Mouse (Mus musculus) left cerebral cortex, postnatal 10 days (tissue): ENCODE data around the gene Tnrc6c. TPM values are rescaled to one million over a fixed set of nuclear protein-coding genes. Genes with fewer than 3 reads are reported as not detected.
A peak's percentile ranks its signal among the peaks of the same experiment; 100 is the strongest.

Experiments
- DNase-seq, 2 experiments: peaks; one replicate each; pipeline ENCODE4 v3.0.0; 2021 to 2022; ENCODE audit warnings: low spot score in 2 of 2, mixed read lengths in 1 of 2; ENCODE audit errors: extremely low spot score in 1 of 2
- intact Hi-C: fragments of 180-260 bp; cut with DNase I; formaldehyde crosslinking; loops from one replicate; pipeline ENCODE4 v1.15.1; 2025
- total RNA-seq, 2 experiments: library from RNA; stranded (reverse); gene quantifications; 2 replicates each; pipeline ENCODE4 v1.2.3; 2021

Tnrc6c gene
- total RNA-seq, 2 experiments from 2014 or later = 63.5 to 71.0 TPM

GRCm38 (mm10) chr11:117743454-117744030 is 89.5 kb downstream of the Tnrc6c start:
- intact Hi-C loops = no loop called here
- DNase-seq = no peak

- no peak for DNase-seq
- intact Hi-C loops = no loop called here
Measured at GRCm38 (mm10) chr11:117748628-117749027, 94.5 kb downstream of the Tnrc6c start.

- intact Hi-C loops = no loop called here
- DNase-seq = no peak
Measured at GRCm38 (mm10) chr11:117749414-117749813, 95.3 kb downstream of the Tnrc6c start.

- intact Hi-C loops = no loop called here
Measured at GRCm38 (mm10) chr11:117751544-117751943, 97.5 kb downstream of the Tnrc6c start.

GRCm38 (mm10) chr11:117755891-117756290 is 101.8 kb downstream of the Tnrc6c start:
- intact Hi-C loops = no loop called here
- no peak for DNase-seq

More at GRCm38 (mm10) chr11:117751544-117751943, 97.5 kb downstream of the Tnrc6c start:
- no peak for DNase-seq

GRCm38 (mm10) chr11:117759267-117759666 is 105.2 kb downstream of the Tnrc6c start:
- DNase-seq = no peak
- intact Hi-C loops = no loop called here

GRCm38 (mm10) chr11:117760374-117761119 is 106.5 kb downstream of the Tnrc6c start:
- intact Hi-C loops = no loop called here
- no peak for DNase-seq

GRCm38 (mm10) chr11:117761801-117762200 is 107.7 kb downstream of the Tnrc6c start:
- intact Hi-C loops = no loop called here
- no peak for DNase-seq

GRCm38 (mm10) chr11:117762246-117762645 is 108.2 kb downstream of the Tnrc6c start:
- intact Hi-C loops = no loop called here
- no peak for DNase-seq

- DNase-seq = no peak
- intact Hi-C loops = no loop called here
Measured at GRCm38 (mm10) chr11:117764319-117764718, 110.2 kb downstream of the Tnrc6c start.

GRCm38 (mm10) chr11:117765361-117765760 is 111.3 kb downstream of the Tnrc6c start:
- intact Hi-C loops = no loop called here
- peak in 1 of 2 experiments; percentile 34 for DNase-seq

- intact Hi-C loops = no loop called here
- no peak for DNase-seq
Measured at GRCm38 (mm10) chr11:117766275-117766674, 112.2 kb downstream of the Tnrc6c start.

- intact Hi-C loops = no loop called here
- DNase-seq = peak in 1 of 2 experiments; percentile 44
Measured at GRCm38 (mm10) chr11:117768725-117769682, 114.9 kb downstream of the Tnrc6c start.

GRCm38 (mm10) chr11:117769683-117770047 is 115.6 kb downstream of the Tnrc6c start:
- intact Hi-C loops = no loop called here
- DNase-seq = peak in 1 of 2 experiments; percentile 22

- no peak for DNase-seq
- intact Hi-C loops = no loop called here
Measured at GRCm38 (mm10) chr11:117770407-117770806, 116.3 kb downstream of the Tnrc6c start.

- intact Hi-C loops = no loop called here
- no peak for DNase-seq
Measured at GRCm38 (mm10) chr11:117772352-117772751, 118.3 kb downstream of the Tnrc6c start.

- DNase-seq = no peak
- intact Hi-C loops = no loop called here
Measured at GRCm38 (mm10) chr11:117774925-117775324, 120.8 kb downstream of the Tnrc6c start.

GRCm38 (mm10) chr11:117775540-117775939 is 121.5 kb downstream of the Tnrc6c start:
- no peak for DNase-seq
- intact Hi-C loops = no loop called here

- intact Hi-C loops = no loop called here
- DNase-seq = no peak
Measured at GRCm38 (mm10) chr11:117776085-117776792, 122.2 kb downstream of the Tnrc6c start.
